Mouse (Mus musculus): ENCODE measurements around the gene Tln2. TPM values are rescaled to one million over a fixed set of nuclear protein-coding genes. Genes with fewer than 3 reads are reported as not detected.

Gene Tln2
- total and polyA plus RNA-seq, 2 experiments from 2014 or later: 31.3 to 45.9 TPM

GRCm38 (mm10) chr9:67579541-67579940, 20.0 kb upstream of the Tln2 start:
- Histone ChIP-seq H3K4me1 (ENCODE audit: insufficient read depth) (no peaks in the 10 kb centered on the region), H3K9me3 (ENCODE audit: low read length) (no peaks in the 10 kb centered on the region), H3K9ac (no peak overlapping the region), H3K4me2 (ENCODE audit: low read depth) (no peak overlapping the region), H3K27me3 (ENCODE audit: insufficient read depth, low read length) (no peaks in the 10 kb centered on the region), H3K4me3 (ENCODE audit: low read depth, low read length) (no peak overlapping the region), H3K27ac (ENCODE audit: low read depth, low read length) (no peak overlapping the region), H3K36me3 (ENCODE audit: insufficient read depth) (no peaks in the 10 kb centered on the region)
- no peak for ATAC-seq
- no peak for TF ChIP-seq CTCF (IDR thresholded peaks at IDR 0.05; ENCODE audit: low read depth)
- no peak for DNase-seq
- 69% methylated on average over 1 of the region's 1 CpGs for WGBS

- Histone ChIP-seq H3K4me1 (ENCODE audit: insufficient read depth) (peaks cover 13% of the 10 kb centered on the region), H3K36me3 (ENCODE audit: insufficient read depth) (no peaks in the 10 kb centered on the region), H3K4me3 (ENCODE audit: low read depth, low read length) (no peak overlapping the region), H3K9ac (no peak overlapping the region), H3K27me3 (ENCODE audit: insufficient read depth, low read length) (no peaks in the 10 kb centered on the region), H3K4me2 (ENCODE audit: low read depth) (no peak overlapping the region), H3K27ac (ENCODE audit: low read depth, low read length) (no peak overlapping the region), H3K9me3 (ENCODE audit: low read length) (no peaks in the 10 kb centered on the region)
- no peak for TF ChIP-seq CTCF (IDR thresholded peaks at IDR 0.05; ENCODE audit: low read depth)
- 82% methylated on average over 7 of the region's 7 CpGs for WGBS
- DNase-seq (no peak), ATAC-seq (no peak)
Observed at GRCm38 (mm10) chr9:67574721-67575248, 15.3 kb upstream of the Tln2 start.

GRCm38 (mm10) chr9:67573683-67573979, 14.1 kb upstream of the Tln2 start:
- 0 out of 2 replicates have a peak overlapping the region, but pooled peaks have one; percentile 25 for H3K9ac ChIP-seq
- H3K4me2 ChIP-seq (ENCODE audit: low read depth): 0 out of 2 replicates have a peak overlapping the region, but pooled peaks have one; percentile 26
- no peaks in the 10 kb centered on the region for H3K9me3 ChIP-seq (ENCODE audit: low read length)
- no peaks in the 10 kb centered on the region for H3K36me3 ChIP-seq (ENCODE audit: insufficient read depth)
- WGBS: 24% methylated on average over 3 of the region's 3 CpGs
- DNase-seq: peak; percentile 27
- ATAC-seq: peak; percentile 68
- peak overlapping the region; percentile 57; the same call in 1 of the 2 replicates for H3K27ac ChIP-seq (ENCODE audit: low read depth, low read length)
- no peak overlapping the region for H3K4me3 ChIP-seq (ENCODE audit: low read depth, low read length)
- TF ChIP-seq CTCF (IDR thresholded peaks at IDR 0.05; ENCODE audit: low read depth): no peak
- no peaks in the 10 kb centered on the region for H3K27me3 ChIP-seq (ENCODE audit: insufficient read depth, low read length)
- H3K4me1 ChIP-seq (ENCODE audit: insufficient read depth): peaks cover 13% of the 10 kb centered on the region

GRCm38 (mm10) chr9:67572790-67573682, 13.5 kb upstream of the Tln2 start:
- peak overlapping the region; percentile 26 for H3K4me2 ChIP-seq (ENCODE audit: low read depth)
- DNase-seq (peak; percentile 25), ATAC-seq (peak; percentile 62)

GRCm38 (mm10) chr9:67565801-67566258, 6.3 kb upstream of the Tln2 start:
- H3K36me3 ChIP-seq (ENCODE audit: insufficient read depth): no peaks in the 10 kb centered on the region
- no peak for TF ChIP-seq CTCF (IDR thresholded peaks at IDR 0.05; ENCODE audit: low read depth)
- no peak overlapping the region for H3K4me3 ChIP-seq (ENCODE audit: low read depth, low read length)
- H3K4me1 ChIP-seq (ENCODE audit: insufficient read depth): no peaks in the 10 kb centered on the region
- H3K4me2 ChIP-seq (ENCODE audit: low read depth): no peak overlapping the region
- 58% methylated on average over 6 of the region's 6 CpGs for WGBS
- H3K27me3 ChIP-seq (ENCODE audit: insufficient read depth, low read length): no peaks in the 10 kb centered on the region
- no peak overlapping the region for H3K27ac ChIP-seq (ENCODE audit: low read depth, low read length)
- DNase-seq: no peak
- no peak overlapping the region for H3K9ac ChIP-seq
- ATAC-seq: no peak
- H3K9me3 ChIP-seq (ENCODE audit: low read length): no peaks in the 10 kb centered on the region

More at GRCm38 (mm10) chr9:67572790-67573682, 13.5 kb upstream of the Tln2 start:
- no peak for TF ChIP-seq CTCF (IDR thresholded peaks at IDR 0.05; ENCODE audit: low read depth)
- H3K4me3 ChIP-seq (ENCODE audit: low read depth, low read length): no peak overlapping the region
- peak overlapping the region; percentile 57; the same call in 1 of the 2 replicates for H3K27ac ChIP-seq (ENCODE audit: low read depth, low read length)
- H3K9ac ChIP-seq: peak overlapping the region; percentile 25; the same call in 1 of the 2 replicates
- 19% methylated on average over 10 of the region's 10 CpGs for WGBS
- no peaks in the 10 kb centered on the region for H3K27me3 ChIP-seq (ENCODE audit: insufficient read depth, low read length)
- no peaks in the 10 kb centered on the region for H3K9me3 ChIP-seq (ENCODE audit: low read length)
- H3K36me3 ChIP-seq (ENCODE audit: insufficient read depth): no peaks in the 10 kb centered on the region
- peaks cover 13% of the 10 kb centered on the region for H3K4me1 ChIP-seq (ENCODE audit: insufficient read depth)

DNA sequence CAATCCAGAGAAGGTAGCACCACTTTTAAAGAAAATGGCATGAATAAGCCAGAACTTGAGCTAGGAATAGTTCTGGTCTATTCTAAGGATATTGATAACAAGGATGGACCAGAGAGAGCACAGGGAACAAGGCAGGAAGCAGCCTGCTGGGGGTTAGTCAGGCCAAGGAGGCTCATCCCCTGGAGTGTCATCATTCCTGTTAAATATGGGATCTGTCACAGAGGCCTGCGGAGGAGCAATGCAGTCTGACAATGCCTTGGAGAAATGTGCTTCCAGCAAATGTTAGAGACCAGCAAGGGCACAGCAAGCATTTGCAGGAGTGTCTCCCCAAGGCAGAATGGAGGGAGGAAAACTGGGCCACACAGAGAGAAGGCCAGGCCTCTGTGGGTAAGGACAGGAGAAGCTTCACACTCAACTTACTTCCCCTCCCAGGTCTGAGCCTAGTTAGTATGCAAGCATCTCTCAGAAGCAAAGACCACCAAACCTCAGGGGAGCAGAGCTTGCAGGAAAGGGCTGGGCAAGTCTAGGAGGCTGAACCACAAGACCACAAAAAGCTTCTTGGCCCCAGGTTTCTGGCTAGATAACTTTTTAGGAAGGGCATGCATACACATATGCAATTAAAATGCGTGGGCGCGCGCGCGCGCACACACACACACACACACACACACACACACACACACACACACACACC, 9.5 kb downstream of the Tln2 start:
- Histone ChIP-seq H3K4me3 (ENCODE audit: low read depth, low read length) (no peak overlapping the region), H3K27ac (ENCODE audit: low read depth, low read length) (peak overlapping the region; percentile 35; the same call in 1 of the 2 replicates), H3K9me3 (ENCODE audit: low read length) (no peaks in the 10 kb centered on the region), H3K36me3 (ENCODE audit: insufficient read depth) (no peaks in the 10 kb centered on the region), H3K4me2 (ENCODE audit: low read depth) (no peak overlapping the region), H3K9ac (no peak overlapping the region), H3K27me3 (ENCODE audit: insufficient read depth, low read length) (no peaks in the 10 kb centered on the region), H3K4me1 (ENCODE audit: insufficient read depth) (no peaks in the 10 kb centered on the region)
- 95% methylated on average over 8 of the region's 8 CpGs for WGBS
- ATAC-seq (no peak), DNase-seq (no peak)
- no peak for TF ChIP-seq CTCF (IDR thresholded peaks at IDR 0.05; ENCODE audit: low read depth)
